Mouse (Mus musculus) bone marrow, adult 2 months (tissue): ENCODE results near the gene Timm17a.

Experiments
- CTCF ChIP-seq: fragments of 200-500 bp; IDR thresholded peaks from 2 replicates; pipeline ENCODE4 v1.5.1; 2011; ENCODE audit warnings: low read length, control low read depth; ENCODE audit not compliant: control insufficient read depth, insufficient read depth
- POLR2A ChIP-seq: fragments of 200-500 bp; IDR thresholded peaks from 2 replicates; pipeline ENCODE4 v1.6.1; 2011; ENCODE audit warnings: low read depth, mild to moderate bottlenecking, control low read depth, low read length, borderline replicate concordance; ENCODE audit not compliant: control insufficient read depth

DNA sequence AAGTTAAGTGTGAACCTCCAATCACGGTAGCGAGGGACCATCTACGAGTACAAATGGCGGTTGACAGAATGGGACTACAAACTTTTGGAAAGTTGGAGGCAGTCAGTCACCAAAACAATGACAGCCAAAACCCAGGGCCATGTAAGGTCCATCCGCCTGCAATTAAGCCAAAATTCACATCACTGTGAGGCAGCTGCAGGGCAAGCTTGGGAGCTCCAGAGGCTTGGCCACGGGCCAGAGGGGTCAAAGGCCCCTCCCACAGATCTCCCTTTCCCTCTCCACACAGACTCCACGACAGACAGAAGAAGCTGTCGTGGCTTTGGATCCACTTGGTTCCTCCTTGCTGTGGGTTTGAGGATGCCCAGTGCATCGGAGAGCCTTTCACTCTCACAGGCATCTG is 50.3 kb downstream of the Timm17a start:
- TF ChIP-seq POLR2A (no peak), CTCF (no peak)
